Mouse (Mus musculus) cerebellum, adult 2 months (tissue): Measurements from ENCODE around the gene Odc1.

ENCODE experiments used
- CTCF ChIP-seq: fragments of 200-500 bp; IDR thresholded peaks from 2 replicates; pipeline ENCODE4 v1.5.1; 2011; ENCODE audit warnings: low read depth, mild to moderate bottlenecking, control low read depth, low read length, moderate library complexity, borderline replicate concordance; ENCODE audit not compliant: insufficient read depth
- POLR2A ChIP-seq: fragments of 200-500 bp; IDR thresholded peaks from 2 replicates; pipeline ENCODE4 v1.6.1; 2011; ENCODE audit warnings: low read length, control low read depth, borderline replicate concordance; ENCODE audit not compliant: insufficient read depth

DNA sequence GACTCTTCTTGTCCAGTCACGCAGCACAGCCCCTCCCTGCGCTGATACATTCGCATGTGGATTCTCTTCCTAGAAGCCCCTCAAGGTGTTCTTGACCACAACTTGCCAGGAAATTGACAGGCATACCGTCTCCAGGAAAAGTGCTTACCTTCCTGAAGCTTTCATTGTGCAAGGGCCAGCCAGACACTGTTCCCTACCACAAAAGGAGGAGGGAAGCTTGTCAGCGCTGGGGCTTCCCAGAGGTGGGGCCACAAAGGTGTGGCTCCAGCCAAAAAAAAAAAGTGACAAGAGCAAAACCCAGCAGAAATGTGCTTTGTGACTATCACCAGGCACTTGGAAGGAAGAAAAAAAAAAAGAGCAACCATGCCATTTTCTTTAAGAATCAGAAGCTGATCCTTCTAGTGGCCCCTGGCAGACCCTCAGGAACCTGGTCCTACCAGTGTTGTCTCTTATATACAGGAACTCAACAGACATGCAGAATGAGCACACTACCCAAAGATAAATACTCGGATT is 4.5 kb upstream of the Odc1 start:
- TF ChIP-seq CTCF (no peak), POLR2A (no peak)
